Mouse (Mus musculus) hindlimb bud, embryonic 11.5 days (tissue): ENCODE data around the gene Fat2.

Source experiments
- DNase-seq: peaks from one replicate; pipeline ENCODE4 v3.0.0-alpha.2; 2012; ENCODE audit warnings: low read depth, low spot score; ENCODE audit errors: extremely low spot score

Fat2 gene

DNA sequence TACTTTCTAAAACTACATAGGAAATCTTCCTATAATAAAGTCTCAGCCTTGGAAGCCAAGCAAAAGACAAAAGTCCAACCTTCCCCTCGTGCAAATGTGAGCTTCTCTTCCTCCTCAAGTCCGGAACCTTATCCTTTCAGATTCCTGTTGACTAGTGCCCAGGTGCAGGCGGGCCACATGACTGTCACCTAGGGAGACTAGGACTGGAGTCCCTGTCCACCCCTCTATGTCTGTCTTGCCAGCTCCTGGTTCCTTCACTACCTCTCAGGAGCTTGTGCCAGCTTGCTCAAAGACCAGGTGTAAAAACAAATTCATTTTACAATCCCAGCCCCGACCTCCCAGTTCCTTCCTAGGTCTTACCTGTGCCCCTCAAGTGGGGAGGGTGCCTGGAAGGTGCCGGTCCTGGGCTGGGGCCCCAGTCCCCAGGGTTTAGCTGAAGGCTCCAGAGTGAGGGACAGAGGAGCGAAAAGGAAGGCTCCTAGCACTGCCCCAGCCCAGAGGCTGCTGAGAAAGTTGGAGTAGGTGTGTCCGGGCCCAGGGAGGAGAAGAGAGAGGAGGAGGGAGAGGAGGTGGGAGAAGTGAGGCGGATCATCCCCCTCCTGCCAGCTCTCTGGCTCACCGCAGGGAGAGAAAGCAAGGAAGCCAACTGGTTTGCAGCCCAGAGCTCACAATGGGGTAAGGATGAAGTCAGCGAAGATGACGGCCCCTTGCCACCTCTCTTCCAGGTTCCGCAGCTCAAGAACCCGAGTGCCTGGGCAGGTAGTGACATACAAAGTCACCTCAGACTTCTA lies at the start of gene Fat2:
Fat2 (minus strand) TSS at position 464 of the 791 bp plus-strand sequence.
- no peak for DNase-seq

- DNase-seq, result no peak
Measured at GRCm38 (mm10) chr11:55383463-55384045, 47.2 kb upstream of the Fat2 start.

- no peak for DNase-seq
Measured at GRCm38 (mm10) chr11:55380908-55381307, 44.5 kb upstream of the Fat2 start.

DNA sequence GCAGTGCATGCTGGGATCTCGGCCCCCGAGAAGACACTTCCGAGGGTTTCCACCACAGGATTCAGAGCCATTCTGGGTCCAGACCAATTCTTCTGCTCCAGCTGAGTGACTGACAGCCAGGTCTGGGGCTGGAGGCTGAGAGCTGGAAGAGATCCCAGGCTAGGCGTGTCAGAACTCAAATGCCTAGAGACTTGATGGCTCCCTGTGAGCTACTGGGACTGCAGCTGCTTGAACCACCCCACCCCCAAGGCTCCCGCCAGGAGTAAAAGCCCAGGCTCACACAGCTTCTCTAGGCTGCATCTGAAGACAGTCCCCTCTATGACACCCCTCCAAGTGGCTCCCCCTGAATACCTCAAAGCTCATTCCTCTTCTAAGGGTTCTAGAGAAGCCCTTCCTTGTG lies 42.0 kb upstream of the Fat2 start:
- DNase-seq, result no peak

DNA sequence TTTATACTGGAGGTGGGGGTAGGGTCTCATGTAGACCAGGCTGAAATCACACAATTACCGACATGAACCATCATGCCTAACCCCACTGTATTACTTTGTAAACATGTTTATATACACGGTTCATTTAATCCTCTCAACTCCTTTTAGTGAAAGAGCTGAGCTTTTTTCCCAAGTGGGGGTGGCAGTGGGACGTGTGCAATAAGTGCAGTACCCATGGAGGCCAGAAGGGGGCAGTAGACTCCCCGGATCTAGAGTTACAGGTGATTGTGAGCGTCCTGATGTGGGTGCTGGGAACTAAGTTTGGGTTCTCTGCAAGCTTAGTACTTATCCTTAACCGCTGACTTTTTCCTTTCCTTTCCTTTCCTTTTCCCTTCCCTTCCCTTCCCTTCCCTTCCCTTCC lies 37.5 kb upstream of the Fat2 start:
- DNase-seq, result no peak

DNA sequence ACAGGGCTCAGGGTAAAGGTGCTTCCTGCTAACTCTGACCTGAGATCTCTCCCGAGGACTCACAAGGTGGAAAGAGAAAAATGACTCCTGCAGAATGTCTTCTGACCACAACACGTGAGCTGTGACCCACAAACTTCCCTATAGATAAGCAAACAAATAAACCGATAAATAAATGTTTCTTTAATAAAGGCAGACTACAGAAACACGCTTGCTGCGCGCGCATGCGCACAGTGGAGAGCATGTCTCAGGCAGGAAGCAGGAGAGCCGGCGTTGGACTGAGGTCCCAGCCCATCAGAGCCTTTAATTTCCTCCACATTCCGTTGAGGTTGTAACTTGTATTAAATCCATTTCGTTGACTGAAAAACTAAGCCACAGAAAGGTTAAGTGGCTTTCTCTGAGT lies 37.0 kb upstream of the Fat2 start:
- DNase-seq, result no peak

GRCm38 (mm10) chr11:55372001-55372400 lies 35.6 kb upstream of the Fat2 start:
- no peak for DNase-seq

DNA sequence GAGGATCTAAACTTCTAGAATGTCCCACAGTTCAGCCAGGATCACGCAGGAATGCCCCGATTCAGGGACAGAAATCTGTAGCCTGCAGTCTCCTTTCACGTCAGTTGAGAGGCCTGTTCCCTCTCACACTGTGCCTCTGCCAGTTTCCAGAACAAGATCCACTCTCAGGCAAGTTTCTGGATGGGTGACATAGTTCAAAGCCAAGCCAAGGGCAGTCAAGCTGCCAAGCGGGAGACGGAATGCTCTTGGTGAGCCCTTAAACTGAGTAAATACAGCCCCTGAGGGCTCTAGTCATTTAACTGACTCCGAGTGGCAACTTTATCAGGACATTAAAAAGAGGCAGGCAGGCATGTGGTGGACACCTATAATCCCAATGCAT lies 32.7 kb upstream of the Fat2 start:
- no peak for DNase-seq

- no peak for DNase-seq
Measured at GRCm38 (mm10) chr11:55368388-55369092, 32.2 kb upstream of the Fat2 start.

- DNase-seq, result no peak
Measured at GRCm38 (mm10) chr11:55367783-55368182, 31.4 kb upstream of the Fat2 start.

DNA sequence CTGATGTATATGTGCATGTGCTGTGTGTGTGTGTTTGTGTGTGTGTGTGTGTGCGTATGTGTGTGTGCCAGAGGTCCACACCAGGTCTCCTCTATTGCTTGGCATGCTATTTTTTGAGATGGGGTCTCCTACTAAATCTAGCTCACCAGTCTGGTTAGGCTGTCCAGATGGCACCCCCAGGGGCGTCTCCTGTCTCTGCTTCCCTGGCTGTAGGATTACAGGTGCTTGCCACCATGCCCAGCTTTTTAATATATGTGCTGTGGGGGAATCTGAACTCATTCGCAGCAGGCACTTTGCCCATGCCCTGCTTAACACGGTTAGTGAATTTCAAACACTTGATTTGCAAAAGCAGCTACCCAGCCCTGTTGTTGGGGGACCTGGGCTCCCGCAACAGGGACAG lies 29.5 kb upstream of the Fat2 start:
- DNase-seq, result no peak

DNA sequence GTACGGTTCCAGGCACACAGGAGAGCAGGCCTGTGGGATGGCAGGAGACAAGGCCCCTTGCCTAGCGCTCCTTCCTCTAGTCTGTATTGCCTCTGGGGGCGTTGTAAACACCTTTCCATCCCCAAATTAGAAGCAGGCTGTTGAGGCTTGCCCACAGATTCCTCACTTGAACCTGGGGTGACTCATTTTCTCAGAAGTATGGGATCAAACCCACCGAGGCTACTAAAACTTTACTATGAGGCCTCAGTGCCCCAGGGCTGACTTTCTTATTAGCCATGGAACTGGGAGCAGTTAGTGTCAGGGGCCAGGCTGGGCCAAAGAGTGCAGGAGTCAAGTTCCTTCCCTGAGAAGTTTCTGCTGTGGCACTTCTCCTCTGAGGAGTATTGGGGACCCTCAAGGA lies 28.9 kb upstream of the Fat2 start:
- DNase-seq, result no peak

GRCm38 (mm10) chr11:55364662-55365061 lies 28.3 kb upstream of the Fat2 start:
- no peak for DNase-seq

DNA sequence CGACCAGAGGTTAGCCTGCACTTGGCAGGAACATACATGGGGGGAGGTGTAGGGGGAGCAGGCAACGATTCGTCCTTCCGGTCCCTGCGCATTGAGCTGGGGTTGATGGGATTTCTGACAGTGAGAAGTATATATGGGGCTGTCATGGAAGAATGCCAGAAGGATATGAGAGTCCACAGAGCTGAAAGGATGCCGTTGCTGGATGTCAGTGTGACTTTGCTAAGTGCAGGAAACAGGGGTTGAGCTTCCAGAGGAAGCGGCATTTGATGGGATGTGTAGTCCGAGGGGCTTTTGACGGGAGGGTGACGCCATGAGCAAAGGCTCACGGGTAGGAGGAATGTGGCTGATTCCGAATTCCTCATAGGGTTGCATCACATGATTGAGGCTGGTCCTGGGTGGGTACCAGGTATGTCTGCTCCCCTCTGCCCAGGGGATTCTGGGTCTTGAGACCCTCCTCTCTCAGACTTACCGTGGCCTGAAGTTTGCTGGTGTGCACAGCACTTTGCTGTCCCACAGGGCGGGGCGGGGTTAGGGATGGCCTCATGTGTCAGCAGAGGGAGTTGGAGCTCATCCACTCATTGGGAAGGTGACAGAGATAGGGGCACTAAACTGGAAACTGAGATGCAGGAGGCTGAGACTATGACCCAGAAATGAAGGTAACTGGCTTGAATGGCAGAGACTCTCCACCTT lies 21.9 kb upstream of the Fat2 start:
- DNase-seq, result no peak

GRCm38 (mm10) chr11:55356846-55357245 lies 20.5 kb upstream of the Fat2 start:
- DNase-seq, result no peak

- no peak for DNase-seq
Measured at GRCm38 (mm10) chr11:55341961-55342371, 5.6 kb upstream of the Fat2 start.

GRCm38 (mm10) chr11:55340789-55341188 lies 4.4 kb upstream of the Fat2 start:
- no peak for DNase-seq

- DNase-seq, result no peak
Measured at GRCm38 (mm10) chr11:55337032-55337769, 837 bp upstream of the Fat2 start.

GRCm38 (mm10) chr11:55335314-55336076 lies 869 bp downstream of the Fat2 start:
- DNase-seq, result no peak

DNA sequence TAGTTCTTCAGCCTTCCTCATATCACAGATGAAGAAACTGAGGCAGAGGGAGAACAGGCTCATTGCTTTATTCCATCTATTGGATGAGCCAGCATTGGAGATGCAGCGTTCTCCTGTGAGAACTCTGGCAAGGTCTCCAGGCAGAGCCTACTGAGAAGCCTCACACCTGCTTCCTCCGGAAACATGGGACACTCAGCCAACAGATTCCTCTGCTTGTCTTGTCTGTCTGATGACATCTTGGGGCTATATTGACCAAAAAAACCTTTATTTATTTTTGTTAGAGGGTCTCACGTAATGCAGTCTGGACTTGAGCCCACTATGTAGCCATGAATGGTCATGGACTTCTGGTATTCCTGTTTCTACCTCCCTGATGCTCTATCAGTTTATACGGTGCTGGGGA lies 1.8 kb downstream of the Fat2 start:
- no peak for DNase-seq
